Mouse (Mus musculus) liver, embryonic 13.5 days (tissue): ENCODE measurements around the gene Il1f10. TPM values are rescaled to one million over a fixed set of nuclear protein-coding genes. Genes with fewer than 3 reads are reported as not detected.

Experiments used
- ATAC-seq: fragments of 200-750 bp; cut with Nextera tagmentation; 2 replicates; pipeline ENCODE4 v1.8.0; 2017; ENCODE audit warnings: low read depth, mild to moderate bottlenecking, moderate number of reproducible peaks, moderate library complexity
- DNase-seq: peaks from one replicate; pipeline ENCODE4 v3.0.0; 2022
- H3K27ac ChIP-seq: fragments of 300-500 bp; sonication (generic); 2 replicates; pipeline ENCODE4 v1.5.1; 2015; ENCODE audit warnings: moderate library complexity, mild to moderate bottlenecking, inconsistent platforms
- H3K27me3 ChIP-seq: fragments of 300-500 bp; sonication (generic); 2 replicates; pipeline ENCODE4 v1.6.1; 2015; ENCODE audit warnings: mild to moderate bottlenecking, inconsistent platforms
- H3K36me3 ChIP-seq: fragments of 300-500 bp; sonication (generic); 2 replicates; pipeline ENCODE4 v1.6.1; 2015; ENCODE audit warnings: mild to moderate bottlenecking, inconsistent platforms
- H3K4me1 ChIP-seq: fragments of 300-500 bp; sonication (generic); replicated peaks from 2 replicates; pipeline ENCODE4 v1.6.1; 2015; ENCODE audit warnings: inconsistent platforms
- H3K4me2 ChIP-seq: fragments of 300-500 bp; sonication (generic); 2 replicates; pipeline ENCODE4 v1.6.1; 2015; ENCODE audit warnings: inconsistent platforms, mild to moderate bottlenecking, moderate library complexity
- H3K4me3 ChIP-seq: fragments of 300-500 bp; sonication (generic); replicated peaks from 2 replicates; pipeline ENCODE4 v1.5.1; 2015; ENCODE audit warnings: mild to moderate bottlenecking, inconsistent platforms
- H3K9ac ChIP-seq: fragments of 300-500 bp; sonication (generic); 2 replicates; pipeline ENCODE4 v1.6.1; 2015; ENCODE audit warnings: mild to moderate bottlenecking, inconsistent platforms
- H3K9me3 ChIP-seq: fragments of 300-500 bp; sonication (generic); replicated peaks from 2 replicates; pipeline ENCODE4 v1.6.1; 2016; ENCODE audit warnings: inconsistent platforms
- WGBS: fragments of 180-500 bp; shearing (Covaris S2); methylation state at CpG from one replicate; pipeline ENCODE4 v1.1.7; 2015; ENCODE audit not compliant: insufficient replicate concordance; 5-methylcytosine and 5-hydroxymethylcytosine counted together
- polyA plus RNA-seq: library from polyadenylated mRNA; unstranded; fragments of >200 nt; fragmentation: Nextera tagmentation; extraction: Ambion mirVana; gene quantifications from 2 replicates; pipeline ENCODE4 v1.2.1, GENCODE M21; 2015

Gene Il1f10
- not detected in 2 replicates for polyA plus RNA-seq

DNA sequence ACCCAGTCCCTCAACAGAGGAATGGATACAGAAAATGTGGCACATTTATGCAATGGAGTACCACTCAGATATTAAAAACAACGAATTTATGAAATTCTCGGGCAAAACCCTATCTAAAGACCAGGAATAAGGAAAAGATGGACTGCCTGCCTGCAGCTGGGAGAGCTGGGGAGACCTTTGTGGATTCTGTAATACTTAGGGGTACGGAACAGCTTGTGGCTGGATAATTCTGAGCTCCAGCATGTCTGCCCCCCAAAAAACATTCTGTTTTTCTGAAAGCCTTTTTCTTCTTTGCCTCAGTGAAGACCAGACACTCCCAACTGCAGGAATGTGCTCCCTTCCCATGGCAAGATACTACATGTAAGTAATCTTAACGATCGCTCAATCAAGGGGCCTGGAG is at the start of gene Il1f10:
Gene Il1f10 (plus strand): TSS at position 301 of the 400 bp plus-strand sequence.
- no peak for ATAC-seq
- no peak within 1 kb of the TSS for H3K9ac ChIP-seq
- no peak within 1 kb of the TSS for H3K27ac ChIP-seq
- DNase-seq = no peak
- H3K4me2 ChIP-seq = no peak within 1 kb of the TSS
- no peak within 1 kb of the TSS for H3K4me3 ChIP-seq
- H3K4me1 ChIP-seq = no peaks in the 10 kb centered on the region
- WGBS = 56% methylated on average over 5 of the region's 5 CpGs
- no peaks in the 10 kb centered on the region for H3K9me3 ChIP-seq
- H3K27me3 ChIP-seq = no peaks in the 10 kb centered on the region
- H3K36me3 ChIP-seq = no peaks in the 10 kb centered on the region

DNA sequence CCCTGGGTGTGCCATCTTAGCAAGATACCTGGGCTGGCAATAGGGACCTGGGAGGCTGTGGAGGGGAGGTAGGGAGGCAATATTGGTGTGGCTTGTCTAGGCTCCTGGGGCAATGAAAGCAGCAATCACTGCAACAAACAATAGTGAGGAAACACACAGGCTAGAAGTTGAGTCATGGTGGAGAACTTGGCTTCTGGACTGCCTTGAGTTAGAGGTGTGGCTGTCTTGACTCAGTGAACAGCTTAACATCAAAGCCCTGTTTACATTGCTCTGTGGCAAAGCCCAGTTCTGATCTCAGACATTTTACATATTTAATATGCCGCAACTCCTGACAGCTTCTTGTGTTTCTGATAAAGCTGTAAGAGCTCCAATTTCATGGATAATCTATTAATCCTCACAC is 23.5 kb upstream of the Il1f10 start:
- no peak for ATAC-seq

DNA sequence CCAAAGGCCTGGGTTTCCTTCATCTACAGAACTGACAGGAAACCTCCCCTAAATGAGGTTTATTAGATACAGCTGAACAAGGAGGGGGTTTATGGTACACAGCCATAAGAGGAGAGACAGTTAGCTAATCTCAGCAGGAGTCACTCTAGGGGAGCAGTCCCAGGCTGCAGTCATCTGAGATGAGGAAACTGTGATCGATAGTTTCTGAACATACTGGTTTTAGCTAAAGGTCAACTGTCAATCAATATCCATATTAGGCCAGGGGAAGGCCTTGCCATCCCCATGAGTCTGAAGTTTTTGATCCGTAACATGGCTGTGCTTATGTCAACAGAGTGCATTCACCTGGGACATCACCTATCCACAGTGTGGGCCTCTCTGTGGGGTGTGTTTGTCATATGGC is 17.4 kb upstream of the Il1f10 start:
- Histone ChIP-seq H3K27ac (no peak overlapping the region), H3K4me3 (no peak overlapping the region), H3K4me2 (no peak overlapping the region), H3K36me3 (no peaks in the 10 kb centered on the region), H3K9ac (no peak overlapping the region), H3K9me3 (no peaks in the 10 kb centered on the region), H3K27me3 (no peaks in the 10 kb centered on the region), H3K4me1 (no peaks in the 10 kb centered on the region)
- DNase-seq = no peak
- no peak for ATAC-seq
- WGBS = 64% methylated on average over 2 of the region's 2 CpGs

More for the DNA sequence above, 23.5 kb upstream of the Il1f10 start:
- Histone ChIP-seq H3K9ac (no peak overlapping the region), H3K4me1 (no peaks in the 10 kb centered on the region), H3K9me3 (no peaks in the 10 kb centered on the region), H3K36me3 (no peaks in the 10 kb centered on the region), H3K27ac (no peak overlapping the region), H3K27me3 (no peaks in the 10 kb centered on the region), H3K4me3 (no peak overlapping the region), H3K4me2 (no peak overlapping the region)
- no peak for DNase-seq
- whole genome bisulfite sequencing = 85% methylated on average over 1 of the region's 1 CpGs

DNA sequence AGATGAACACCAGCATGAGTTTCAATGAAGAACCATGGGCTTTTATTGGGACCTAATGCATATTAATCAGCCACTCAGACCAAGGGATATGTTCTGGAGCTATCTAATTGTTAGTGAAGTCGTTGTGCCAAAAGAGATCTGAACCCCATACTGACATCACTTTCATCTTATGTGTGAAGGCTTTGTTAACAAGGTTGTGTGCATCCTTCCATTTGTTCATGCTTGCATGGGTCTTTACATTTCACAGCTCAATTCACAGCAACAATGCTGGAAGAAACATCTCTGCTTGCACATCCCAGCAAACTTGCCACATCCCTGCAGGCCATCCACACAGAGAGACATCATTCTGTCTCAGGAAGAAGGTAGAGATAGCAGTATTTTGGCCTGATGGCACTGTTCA is 15.8 kb upstream of the Il1f10 start:
- no peak overlapping the region for H3K27ac ChIP-seq
- no peak for DNase-seq
- H3K27me3 ChIP-seq = no peaks in the 10 kb centered on the region
- H3K4me2 ChIP-seq = no peak overlapping the region
- no peak for ATAC-seq
- no peaks in the 10 kb centered on the region for H3K36me3 ChIP-seq
- H3K9ac ChIP-seq = no peak overlapping the region
- no peak overlapping the region for H3K4me3 ChIP-seq
- WGBS = 34% methylated on average over 1 of the region's 1 CpGs
- no peaks in the 10 kb centered on the region for H3K4me1 ChIP-seq
- no peaks in the 10 kb centered on the region for H3K9me3 ChIP-seq

DNA sequence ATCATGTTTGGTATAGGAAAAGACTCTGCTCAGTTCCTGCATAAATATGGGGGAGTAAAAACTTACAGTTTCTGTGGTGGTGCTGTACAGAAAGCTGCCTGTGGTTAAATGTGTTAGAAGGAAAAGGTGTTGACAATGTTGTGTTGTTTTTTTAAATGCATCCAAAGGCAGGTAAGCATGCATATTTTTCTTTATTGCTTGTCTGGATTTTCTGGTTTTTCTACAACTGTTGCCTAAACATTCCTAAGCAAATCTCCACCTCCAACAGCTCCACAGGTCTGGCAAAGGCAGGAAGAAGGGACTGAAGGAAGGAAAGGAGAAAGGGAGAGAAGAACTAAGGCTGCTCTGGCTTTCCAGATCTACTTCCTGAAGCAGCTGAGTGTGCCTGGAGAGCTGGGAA is 14.3 kb upstream of the Il1f10 start, which contains the start of gene Il1f5:
Gene Il1f5 (plus strand): TSS at position 301 of the 400 bp plus-strand sequence.
- H3K4me1 ChIP-seq = no peaks in the 10 kb centered on the region
- no peaks in the 10 kb centered on the region for H3K36me3 ChIP-seq
- no peaks in the 10 kb centered on the region for H3K9me3 ChIP-seq
- DNase-seq = no peak
- no peak within 1 kb of the TSS for H3K4me2 ChIP-seq
- no peak within 1 kb of the TSS for H3K9ac ChIP-seq
- H3K27me3 ChIP-seq = no peaks in the 10 kb centered on the region
- no peak for ATAC-seq
- H3K4me3 ChIP-seq = no peak within 1 kb of the TSS
- H3K27ac ChIP-seq = no peak within 1 kb of the TSS

DNA sequence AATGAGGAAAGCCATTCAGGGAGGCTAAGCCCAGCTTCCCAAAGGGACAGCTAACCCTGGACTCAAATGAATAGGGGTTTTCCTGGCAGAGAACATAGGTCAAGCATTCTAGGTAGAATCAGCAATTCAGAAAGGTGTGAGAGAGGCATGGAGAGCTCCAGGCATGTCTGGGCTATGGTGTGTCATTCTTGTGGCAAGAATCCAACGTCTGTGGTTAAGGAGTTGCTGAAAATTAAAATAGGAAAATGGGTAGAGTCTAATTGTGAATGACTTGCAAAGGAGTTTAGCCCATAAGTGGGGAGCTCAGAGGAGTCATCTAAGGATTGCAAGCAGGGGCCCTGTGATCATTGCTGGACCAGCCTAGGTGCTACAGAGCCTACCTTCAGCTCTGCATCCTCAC is 3.6 kb downstream of the Il1f10 start:
- DNase-seq = no peak
- H3K4me3 ChIP-seq = no peak overlapping the region

DNA sequence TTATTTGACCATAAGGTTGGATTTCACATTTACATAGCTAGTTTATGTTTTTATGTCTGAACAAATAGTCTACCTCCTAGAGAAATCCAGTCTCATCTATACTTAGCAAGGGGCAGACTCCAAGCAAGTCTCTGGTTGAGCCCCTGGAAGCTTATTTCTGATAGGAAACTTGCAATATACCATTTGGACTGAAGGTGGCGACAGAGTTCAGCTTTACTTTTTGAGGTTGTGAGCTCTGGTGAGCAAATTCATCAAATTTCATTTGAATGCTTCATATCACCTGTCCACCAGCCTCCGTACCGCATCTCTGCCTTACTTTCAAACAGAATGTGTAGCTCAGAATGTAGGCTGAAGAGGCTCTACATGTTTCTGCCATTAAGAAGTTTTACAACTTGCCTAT is 5.8 kb downstream of the Il1f10 start:
- Histone ChIP-seq H3K9ac (no peak overlapping the region), H3K36me3 (no peaks in the 10 kb centered on the region), H3K4me2 (no peak overlapping the region), H3K4me3 (no peak overlapping the region), H3K27me3 (no peaks in the 10 kb centered on the region), H3K9me3 (no peaks in the 10 kb centered on the region), H3K4me1 (no peaks in the 10 kb centered on the region), H3K27ac (no peak overlapping the region)
- no peak for ATAC-seq
- 9% methylated on average over 3 of the region's 3 CpGs for WGBS
- peak; percentile 18 for DNase-seq

More for the DNA sequence above, 3.6 kb downstream of the Il1f10 start:
- no peak for ATAC-seq
- H3K9ac ChIP-seq = no peak overlapping the region
- H3K27me3 ChIP-seq = no peaks in the 10 kb centered on the region
- no peaks in the 10 kb centered on the region for H3K4me1 ChIP-seq
- H3K36me3 ChIP-seq = no peaks in the 10 kb centered on the region
- WGBS = 30% methylated on average over 1 of the region's 1 CpGs
- H3K27ac ChIP-seq = no peak overlapping the region
- H3K9me3 ChIP-seq = no peaks in the 10 kb centered on the region
- H3K4me2 ChIP-seq = no peak overlapping the region

DNA sequence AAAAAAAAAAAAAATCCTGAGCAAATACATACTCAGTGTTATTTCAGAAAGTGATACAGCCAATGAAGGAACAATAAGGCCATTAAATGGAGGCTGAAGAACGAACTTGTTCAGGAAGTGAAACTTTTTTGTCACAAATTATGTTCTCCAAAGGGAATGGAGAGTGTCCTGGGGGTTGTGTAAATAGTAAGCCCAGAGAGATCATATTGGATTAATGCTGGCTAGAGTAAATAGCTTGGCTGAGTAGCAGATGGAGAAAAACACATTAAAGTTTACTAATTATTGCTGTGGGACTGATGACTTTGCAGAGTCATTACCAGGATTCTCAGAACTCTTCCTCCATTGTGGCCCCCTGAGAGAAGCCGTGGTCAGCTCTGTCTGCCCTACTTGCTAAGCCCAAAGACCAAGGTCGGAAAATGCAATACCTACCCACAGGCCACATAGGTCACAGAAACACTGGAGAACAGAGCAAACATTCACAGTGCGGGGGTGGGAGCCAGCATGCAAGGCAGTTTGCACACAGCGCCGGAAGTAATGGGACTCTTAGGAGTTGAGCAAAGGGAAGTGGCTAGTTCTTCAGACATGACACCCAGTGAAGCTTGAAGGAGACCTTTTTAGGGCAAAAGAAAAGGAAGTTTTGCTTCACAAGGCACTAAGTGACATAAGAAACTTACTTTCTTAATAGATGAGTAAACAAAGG is 20.5 kb downstream of the Il1f10 start:
- WGBS = 31% methylated on average over 6 of the region's 6 CpGs
- H3K9me3 ChIP-seq = no peaks in the 10 kb centered on the region
- H3K27me3 ChIP-seq = no peaks in the 10 kb centered on the region
- no peak overlapping the region for H3K9ac ChIP-seq
- no peak overlapping the region for H3K4me3 ChIP-seq
- peak overlapping the region; percentile 6; the same call in 1 of the 2 replicates for H3K27ac ChIP-seq
- H3K4me1 ChIP-seq = no peaks in the 10 kb centered on the region
- no peak overlapping the region for H3K4me2 ChIP-seq
- peak; percentile 84 for ATAC-seq
- no peaks in the 10 kb centered on the region for H3K36me3 ChIP-seq
- peak; percentile 4 for DNase-seq

DNA sequence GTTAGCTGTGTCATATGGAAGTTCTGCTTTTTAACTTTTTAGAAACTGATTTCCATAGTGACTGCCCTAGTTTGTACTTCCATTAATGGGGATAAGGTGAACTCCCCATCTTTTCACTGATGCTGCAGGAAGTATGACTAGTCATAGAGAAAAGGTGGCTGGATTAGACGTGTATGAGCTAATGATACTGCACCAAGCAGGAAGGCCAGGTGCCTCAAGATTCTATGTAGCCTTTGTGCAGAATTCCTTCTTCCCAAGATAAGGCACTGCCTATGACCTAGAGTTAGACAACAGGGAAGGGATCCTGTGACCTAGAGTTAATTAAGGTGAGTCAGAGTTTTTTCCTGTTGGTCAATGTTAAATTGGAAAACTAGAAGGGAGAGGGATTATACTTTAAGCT is 25.9 kb downstream of the Il1f10 start:
- no peaks in the 10 kb centered on the region for H3K9me3 ChIP-seq
- no peak overlapping the region for H3K4me3 ChIP-seq
- H3K4me2 ChIP-seq = no peak overlapping the region
- no peak overlapping the region for H3K27ac ChIP-seq
- no peaks in the 10 kb centered on the region for H3K36me3 ChIP-seq
- H3K27me3 ChIP-seq = no peaks in the 10 kb centered on the region
- no peak overlapping the region for H3K9ac ChIP-seq
- WGBS = 52% methylated on average over 1 of the region's 1 CpGs
- H3K4me1 ChIP-seq = no peaks in the 10 kb centered on the region
- no peak for DNase-seq
- no peak for ATAC-seq

DNA sequence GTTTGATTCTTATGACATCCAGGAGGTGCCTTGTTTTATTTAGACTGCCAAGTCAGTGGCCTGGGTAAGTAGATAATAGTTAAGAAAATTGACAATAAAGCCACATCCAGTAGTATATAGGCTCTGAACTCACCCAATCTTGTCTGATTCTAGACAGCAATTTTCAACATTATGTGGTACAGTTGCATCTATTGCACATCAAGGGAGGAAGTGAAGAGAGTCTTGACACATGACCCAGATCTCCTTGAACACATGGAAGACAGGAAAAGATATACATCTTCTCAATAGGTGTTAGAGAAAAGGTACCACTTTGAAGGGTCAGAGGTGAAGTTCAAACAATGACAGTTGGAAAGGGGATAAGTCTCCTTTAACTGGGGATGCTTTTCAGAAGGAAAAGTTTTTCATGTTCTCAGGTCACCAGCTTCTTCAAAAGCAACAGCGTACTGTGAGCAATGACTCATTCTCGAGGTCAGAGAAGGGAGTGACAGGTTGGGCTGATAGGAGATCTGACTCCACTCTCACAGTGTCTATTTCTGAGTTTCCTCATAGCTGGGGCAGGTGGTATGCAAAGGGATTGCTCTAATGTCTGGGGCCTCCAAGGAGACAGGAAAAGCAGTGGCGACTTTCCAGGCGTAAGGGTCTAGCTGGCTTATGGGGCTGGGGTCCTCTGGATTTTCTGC is 27.1 kb downstream of the Il1f10 start:
- Histone ChIP-seq H3K4me1 (no peaks in the 10 kb centered on the region), H3K9me3 (no peaks in the 10 kb centered on the region), H3K4me2 (no peak overlapping the region), H3K27ac (no peak overlapping the region), H3K27me3 (no peaks in the 10 kb centered on the region), H3K36me3 (no peaks in the 10 kb centered on the region), H3K4me3 (no peak overlapping the region), H3K9ac (no peak overlapping the region)
- no peak for ATAC-seq
- WGBS = 43% methylated on average over 4 of the region's 4 CpGs
- no peak for DNase-seq

DNA sequence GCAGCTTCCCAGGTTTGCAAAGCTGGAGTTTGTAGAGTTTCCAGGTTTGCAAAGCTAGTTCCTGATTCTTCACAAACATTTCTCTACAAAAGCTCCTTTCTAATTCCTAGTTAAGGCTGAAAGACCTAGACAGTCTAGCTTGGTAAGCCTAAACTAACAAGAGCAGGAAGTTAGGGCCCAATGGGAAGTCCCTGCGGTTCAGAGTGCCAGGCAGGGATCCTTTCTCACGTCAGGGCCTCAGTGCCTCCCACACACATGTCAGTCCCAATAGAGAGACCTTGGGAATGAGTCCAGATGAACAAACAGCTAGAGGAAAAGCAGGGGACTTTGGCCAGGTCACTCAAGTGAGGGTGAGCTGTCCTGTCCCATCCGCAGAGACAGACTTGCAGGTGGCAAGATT is 44.3 kb downstream of the Il1f10 start:
- H3K9me3 ChIP-seq = no peaks in the 10 kb centered on the region
- H3K4me3 ChIP-seq = no peak overlapping the region
- no peaks in the 10 kb centered on the region for H3K27me3 ChIP-seq
- H3K36me3 ChIP-seq = no peaks in the 10 kb centered on the region
- DNase-seq = no peak
- ATAC-seq = peak; percentile 85
- no peaks in the 10 kb centered on the region; the same call in 1 of the 2 replicates for H3K4me1 ChIP-seq
- no peak overlapping the region for H3K4me2 ChIP-seq
- no peak overlapping the region; the same call in 1 of the 2 replicates for H3K27ac ChIP-seq
- H3K9ac ChIP-seq = no peak overlapping the region
- WGBS = 34% methylated on average over 3 of the region's 3 CpGs

DNA sequence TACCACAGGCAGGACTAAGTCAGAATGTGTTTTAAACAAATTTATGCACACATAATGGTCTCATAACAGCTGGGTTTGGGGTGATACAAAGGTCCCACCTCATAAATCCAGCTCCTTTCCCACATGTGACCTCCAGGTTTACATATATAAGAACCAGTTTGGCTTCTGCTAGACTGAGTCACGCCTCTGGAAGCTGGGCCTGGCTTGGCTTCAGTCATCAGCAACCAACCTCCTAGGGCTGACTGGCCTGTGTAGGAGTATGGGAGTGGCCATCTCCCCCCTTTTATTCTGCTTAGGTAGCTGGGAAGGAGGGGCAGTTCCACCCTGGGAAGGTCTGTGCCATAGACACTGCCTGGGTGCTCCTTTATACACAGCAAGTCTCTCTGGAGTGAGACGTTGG is 45.5 kb downstream of the Il1f10 start, which contains the start of gene Il1rn:
Gene Il1rn (plus strand): TSS at position 309 of the 400 bp plus-strand sequence.
- WGBS = 60% methylated on average over 2 of the region's 2 CpGs

More for the DNA sequence above, 45.5 kb downstream of the Il1f10 start, which contains the start of gene Il1rn:
- DNase-seq (no peak), ATAC-seq (no peak)
- H3K27me3 ChIP-seq = no peaks in the 10 kb centered on the region
- no peaks in the 10 kb centered on the region for H3K9me3 ChIP-seq
- H3K4me2 ChIP-seq = no peak within 1 kb of the TSS
- H3K36me3 ChIP-seq = no peaks in the 10 kb centered on the region
- H3K4me3 ChIP-seq = no peak within 1 kb of the TSS
- H3K27ac ChIP-seq = peak within 1 kb of the TSS; percentile 47; the same call in 1 of the 2 replicates
- H3K4me1 ChIP-seq = no peaks in the 10 kb centered on the region; the same call in 1 of the 2 replicates
- no peak within 1 kb of the TSS for H3K9ac ChIP-seq
